Mouse (Mus musculus) intestine, embryonic 14.5 days (tissue): Measurements from ENCODE around the gene Tmem45a2. TPM values are rescaled to one million over a fixed set of nuclear protein-coding genes. Genes with fewer than 3 reads are reported as not detected.

Source experiments
- polyA plus RNA-seq: library from polyadenylated mRNA; unstranded; fragments of >200 nt; fragmentation: Nextera tagmentation; extraction: Ambion mirVana; gene quantifications from 2 replicates; pipeline ENCODE4 v1.2.1, GENCODE M21; 2014

Gene Tmem45a2
- polyA plus RNA-seq, 1 experiment from 2014 or later = 0.08 TPM

Other genes with a start within 250 kb of the Tmem45a2 start
- 35.4 and 36.1 TPM in 2 replicates for gene Tmem45a, start 185.2 kb downstream of the Tmem45a2 start, polyA plus RNA-seq
- gene Lnp1, start 143.3 kb downstream of the Tmem45a2 start, polyA plus RNA-seq = not detected in 2 replicates
- 58.5 and 61.4 TPM in 2 replicates for gene Tomm70a, start 50.3 kb upstream of the Tmem45a2 start, polyA plus RNA-seq
- gene Nit2, start 96.0 kb upstream of the Tmem45a2 start, polyA plus RNA-seq = 78.8 and 84.4 TPM in 2 replicates
- gene Tbc1d23, start 160.1 kb upstream of the Tmem45a2 start, polyA plus RNA-seq = 27.5 and 28.8 TPM in 2 replicates
- 0.12 TPM in 1 of 2 replicates, not detected in the other for gene Tmem30c, start 221.5 kb upstream of the Tmem45a2 start, polyA plus RNA-seq